Mouse (Mus musculus) G1E (cell line): ENCODE results near the gene Zfyve27.

ENCODE experiments used
- CTCF ChIP-seq: IDR thresholded peaks from 2 replicates; pipeline ENCODE4 v1.5.1; 2012; ENCODE audit warnings: low read depth, low read length, inconsistent platforms, mixed read lengths
- GATA1 ChIP-seq: IDR thresholded peaks from 2 replicates; pipeline ENCODE4 v1.6.1; 2012; ENCODE audit warnings: borderline replicate concordance, low read length, inconsistent platforms, mixed read lengths
- POLR2AphosphoS5 ChIP-seq: IDR thresholded peaks from 2 replicates; pipeline ENCODE4 v1.6.1; 2012; ENCODE audit warnings: low read depth, low read length, inconsistent platforms; ENCODE audit not compliant: insufficient replicate concordance

DNA sequence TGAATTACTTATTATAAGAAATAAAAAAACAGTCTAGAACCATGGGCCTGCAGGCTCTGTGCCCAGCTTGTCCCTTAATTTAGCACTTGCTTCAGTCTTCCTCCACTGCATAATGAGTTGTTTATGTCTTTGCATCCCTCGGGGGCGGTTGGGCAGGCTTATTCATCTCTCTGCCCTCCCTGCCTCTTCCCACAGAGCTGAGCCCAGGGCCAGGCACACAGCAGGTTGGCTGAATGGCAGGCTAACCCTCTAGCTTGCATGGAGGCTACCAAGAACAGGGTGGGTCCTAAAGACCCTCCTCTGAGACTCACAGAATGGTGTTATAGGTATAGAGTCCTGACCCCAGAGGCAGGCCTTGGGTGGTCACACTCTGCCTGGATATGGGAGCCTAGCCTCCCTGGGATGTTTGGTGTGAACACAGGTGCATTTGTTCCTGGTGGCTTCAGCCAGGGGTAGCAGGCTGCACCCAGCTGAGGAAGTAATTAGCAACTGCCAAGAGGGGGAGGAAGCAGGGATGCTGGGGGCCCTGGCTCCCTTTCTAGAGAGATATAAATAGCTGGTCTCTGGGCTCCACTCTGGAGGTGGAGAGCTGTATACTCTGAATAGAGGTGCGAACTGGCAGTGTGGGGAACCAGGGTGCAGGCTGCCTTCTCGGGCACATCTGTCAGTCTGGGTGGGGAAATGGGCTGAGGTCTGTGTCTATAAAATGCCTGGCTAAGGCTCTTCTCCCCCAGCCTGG, 74.0 kb downstream of the Zfyve27 start:
- TF ChIP-seq CTCF (no peak), GATA1 (no peak), POLR2AphosphoS5 (no peak)
